Mouse (Mus musculus): ENCODE measurements at regions not wholly inside any gene's neighbourhood (a gene's known extent, or its start where the extent isn't known, plus 50 kb on each side); places are given as distances from the start of the nearest gene placed in this dataset.
A peak's percentile ranks its signal among the peaks of the same experiment; 100 is the strongest.
"Not testable (repeated sequence)": the region's sequence is repeated elsewhere in the genome, so short reads cannot be mapped to it uniquely, and the experiment has no call there.

- DNase-seq: no peak
Observed at GRCm38 (mm10) chr17:52351293-52351692, 251.2 kb upstream of the Kcnh8 start.

- no peak for DNase-seq
Observed at GRCm38 (mm10) chr17:52350696-52351095, 251.8 kb upstream of the Kcnh8 start.

GRCm38 (mm10) chr17:52349872-52350271 lies 252.6 kb upstream of the Kcnh8 start:
- no peak for DNase-seq

- DNase-seq: no peak
Observed at GRCm38 (mm10) chr17:52348481-52349083, 253.9 kb upstream of the Kcnh8 start.

- DNase-seq: no peak
Observed at GRCm38 (mm10) chr17:52320586-52320985, 281.9 kb upstream of the Kcnh8 start.

GRCm38 (mm10) chr17:52316976-52317375 lies 285.5 kb upstream of the Kcnh8 start:
- DNase-seq: no peak

GRCm38 (mm10) chr17:52315879-52316278 lies 286.6 kb upstream of the Kcnh8 start:
- no peak for DNase-seq

- not testable (repeated sequence) for DNase-seq
Observed at GRCm38 (mm10) chr17:52315456-52315855, 287.1 kb upstream of the Kcnh8 start.

GRCm38 (mm10) chr17:52312043-52312442 lies 290.5 kb upstream of the Kcnh8 start:
- no peak for DNase-seq

GRCm38 (mm10) chr17:52308789-52309188 lies 293.7 kb upstream of the Kcnh8 start:
- DNase-seq: no peak

- no peak for DNase-seq
Observed at GRCm38 (mm10) chr17:52304133-52304532, 298.4 kb upstream of the Kcnh8 start.

GRCm38 (mm10) chr17:52303320-52303719 lies 299.2 kb upstream of the Kcnh8 start:
- DNase-seq: no peak

- DNase-seq: no peak
Observed at GRCm38 (mm10) chr17:52299769-52300168, 302.7 kb upstream of the Kcnh8 start.

GRCm38 (mm10) chr17:52285392-52285791 lies 317.1 kb upstream of the Kcnh8 start:
- no peak for DNase-seq

GRCm38 (mm10) chr17:52282264-52282663 lies 320.2 kb upstream of the Kcnh8 start:
- DNase-seq: no peak

- no peak for DNase-seq
Observed at GRCm38 (mm10) chr17:52278523-52278922, 324.0 kb upstream of the Kcnh8 start.

GRCm38 (mm10) chr17:52268792-52269191 lies 333.7 kb upstream of the Kcnh8 start:
- no peak for DNase-seq

- no peak for DNase-seq
Observed at GRCm38 (mm10) chr17:52251284-52251683, 351.2 kb upstream of the Kcnh8 start.

- DNase-seq: no peak
Observed at GRCm38 (mm10) chr17:52225584-52225983, 376.9 kb upstream of the Kcnh8 start.

GRCm38 (mm10) chr17:52220422-52220821 lies 382.1 kb upstream of the Kcnh8 start:
- DNase-seq: no peak

- DNase-seq: no peak
Observed at GRCm38 (mm10) chr17:52217411-52217810, 384.3 kb upstream of the Satb1 start.

GRCm38 (mm10) chr17:52212944-52213343 lies 379.9 kb upstream of the Satb1 start:
- DNase-seq: no peak

GRCm38 (mm10) chr17:52210483-52210882 lies 377.4 kb upstream of the Satb1 start:
- DNase-seq: peak; percentile 3

GRCm38 (mm10) chr17:52197731-52198130 lies 364.6 kb upstream of the Satb1 start:
- no peak for DNase-seq

GRCm38 (mm10) chr17:52196811-52197210 lies 363.7 kb upstream of the Satb1 start:
- DNase-seq: no peak

Data from right cerebral cortex, postnatal 4 days (tissue).